Mouse (Mus musculus): ENCODE results near the gene Tut7. TPM values are rescaled to one million over a fixed set of nuclear protein-coding genes. Genes with fewer than 3 reads are reported as not detected.
A peak's percentile ranks its signal among the peaks of the same experiment; 100 is the strongest.
"Not testable (repeated sequence)": the region's sequence is repeated elsewhere in the genome, so short reads cannot be mapped to it uniquely, and the experiment has no call there.

Gene Tut7
- polyA plus RNA-seq, 1 experiment from 2014 or later = 43.1 TPM

DNA sequence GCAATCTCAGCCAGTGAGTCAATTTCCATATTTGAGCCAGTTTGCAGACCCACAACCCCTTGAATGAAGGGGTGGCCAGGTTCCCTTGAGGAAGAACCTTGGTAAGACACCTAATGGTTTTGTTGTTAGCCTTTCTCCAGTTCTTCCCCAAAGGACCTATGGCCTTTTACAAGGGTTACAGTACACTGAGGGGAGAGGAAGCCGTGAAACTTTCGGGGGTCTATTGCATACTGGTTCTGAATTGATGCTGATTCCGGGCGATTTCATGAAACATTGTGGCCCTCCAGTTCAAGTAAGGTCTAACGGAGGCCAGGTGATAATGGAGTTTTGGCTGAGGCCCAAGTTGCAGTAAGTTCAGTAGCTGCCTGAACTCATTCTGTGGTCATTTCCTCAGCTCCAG, 21.7 kb upstream of the Tut7 start:
- H3K27me3 ChIP-seq (ENCODE audit: control insufficient read depth, insufficient read depth, low read length) = no peaks in the 10 kb centered on the region
- no peaks in the 10 kb centered on the region for H3K9me3 ChIP-seq (ENCODE audit: control insufficient read depth, low read length)
- H3K9ac ChIP-seq = no peak overlapping the region
- no peaks in the 10 kb centered on the region for H3K4me1 ChIP-seq (replicated peaks; ENCODE audit: control insufficient read depth, insufficient read depth, low read length)
- H3K4me2 ChIP-seq (replicated peaks) = no peak overlapping the region
- H3K4me3 ChIP-seq (replicated peaks; ENCODE audit: low read length) = no peak overlapping the region
- ATAC-seq (ENCODE audit: low FRiP score) (no peak), DNase-seq (ENCODE audit: low spot score) (no peak)
- no peak overlapping the region for H3K27ac ChIP-seq
- WGBS = 95% methylated on average over 5 of the region's 5 CpGs
- H3K36me3 ChIP-seq (replicated peaks; ENCODE audit: control insufficient read depth, insufficient read depth) = no peaks in the 10 kb centered on the region

DNA sequence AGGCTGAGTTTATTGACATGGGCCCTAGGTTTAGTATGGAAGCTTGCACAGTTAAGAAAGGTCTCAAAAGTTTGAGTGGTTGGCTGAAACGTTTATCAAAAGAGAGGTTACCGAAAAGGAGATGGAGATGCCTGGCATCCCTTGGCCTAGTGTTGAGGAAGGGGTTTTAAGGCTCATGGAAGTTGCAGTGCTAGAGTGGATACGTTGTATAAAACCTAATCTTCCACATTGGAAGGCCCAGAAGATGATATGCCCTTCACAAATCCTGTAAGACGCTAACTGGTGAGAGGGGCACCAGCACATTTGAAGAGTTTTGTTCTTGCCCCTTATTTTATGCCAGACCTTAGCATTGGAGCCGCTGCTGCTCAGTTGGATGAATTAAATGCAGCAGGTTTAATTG, 21.0 kb upstream of the Tut7 start:
- no peak overlapping the region for H3K4me3 ChIP-seq (replicated peaks; ENCODE audit: low read length)
- DNase-seq (ENCODE audit: low spot score) = no peak
- H3K9ac ChIP-seq = no peak overlapping the region
- no peaks in the 10 kb centered on the region for H3K36me3 ChIP-seq (replicated peaks; ENCODE audit: control insufficient read depth, insufficient read depth)
- H3K27me3 ChIP-seq (ENCODE audit: control insufficient read depth, insufficient read depth, low read length) = no peaks in the 10 kb centered on the region
- no peak overlapping the region for H3K4me2 ChIP-seq (replicated peaks)
- no peaks in the 10 kb centered on the region for H3K9me3 ChIP-seq (ENCODE audit: control insufficient read depth, low read length)
- no peaks in the 10 kb centered on the region for H3K4me1 ChIP-seq (replicated peaks; ENCODE audit: control insufficient read depth, insufficient read depth, low read length)
- no peak for ATAC-seq (ENCODE audit: low FRiP score)
- WGBS = 84% methylated on average over 5 of the region's 5 CpGs
- no peak overlapping the region for H3K27ac ChIP-seq

DNA sequence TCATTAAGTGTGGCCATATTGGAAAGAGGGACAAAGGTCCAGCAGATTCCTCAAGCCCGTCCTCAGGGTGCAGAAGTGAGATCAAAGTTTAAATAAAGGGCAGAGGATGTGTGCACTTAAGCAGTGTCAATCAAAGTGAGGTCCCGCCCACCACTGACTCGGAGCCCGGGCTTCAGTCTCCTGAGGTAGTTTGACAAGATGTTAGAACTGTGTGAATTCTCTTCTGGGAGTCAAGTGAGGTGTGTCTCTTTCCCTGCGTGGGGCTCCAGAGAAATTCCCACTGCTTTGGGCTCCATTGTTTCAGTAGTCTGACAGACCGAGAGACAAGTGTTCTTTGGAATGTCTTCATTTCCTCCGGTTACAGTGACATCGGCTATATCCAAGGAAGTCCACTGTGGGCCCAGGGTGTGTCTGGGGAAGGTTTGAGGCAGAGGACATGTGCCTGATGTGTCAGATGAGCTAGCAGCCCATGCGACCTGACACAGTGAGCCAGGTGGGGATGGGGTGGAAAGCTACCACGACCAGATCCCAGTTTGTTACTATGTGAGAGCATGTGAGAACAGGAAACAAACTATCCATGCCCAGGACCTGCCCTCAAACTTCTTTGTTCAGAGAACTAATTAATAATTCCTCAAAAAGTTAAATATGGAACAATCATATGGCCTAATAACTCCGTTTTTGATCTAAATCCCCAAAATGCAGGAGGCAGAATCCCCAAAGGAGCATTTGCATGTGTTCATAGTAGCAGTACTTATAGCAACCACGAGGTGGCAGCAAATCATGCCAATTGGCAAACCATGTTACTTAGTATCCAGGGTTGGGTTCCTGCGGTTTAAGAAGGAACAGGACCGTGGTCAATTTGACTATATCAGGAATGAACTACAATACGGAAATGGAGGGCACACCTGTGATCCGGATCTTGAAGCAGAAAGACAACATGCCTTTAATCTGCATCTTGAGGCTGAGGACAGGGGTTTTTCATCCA, 19.6 kb upstream of the Tut7 start:
- Histone ChIP-seq H3K4me2 (replicated peaks) (no peak overlapping the region), H3K9ac (no peak overlapping the region), H3K36me3 (replicated peaks; ENCODE audit: control insufficient read depth, insufficient read depth) (no peaks in the 10 kb centered on the region), H3K27me3 (ENCODE audit: control insufficient read depth, insufficient read depth, low read length) (no peaks in the 10 kb centered on the region), H3K9me3 (ENCODE audit: control insufficient read depth, low read length) (no peaks in the 10 kb centered on the region), H3K27ac (no peak overlapping the region), H3K4me3 (replicated peaks; ENCODE audit: low read length) (no peak overlapping the region), H3K4me1 (replicated peaks; ENCODE audit: control insufficient read depth, insufficient read depth, low read length) (no peaks in the 10 kb centered on the region)
- peak; percentile 49; the same call in 1 of the 2 replicates for ATAC-seq (ENCODE audit: low FRiP score)
- 49% methylated on average over 16 of the region's 16 CpGs for WGBS
- peak; percentile 95 for DNase-seq (ENCODE audit: low spot score)

DNA sequence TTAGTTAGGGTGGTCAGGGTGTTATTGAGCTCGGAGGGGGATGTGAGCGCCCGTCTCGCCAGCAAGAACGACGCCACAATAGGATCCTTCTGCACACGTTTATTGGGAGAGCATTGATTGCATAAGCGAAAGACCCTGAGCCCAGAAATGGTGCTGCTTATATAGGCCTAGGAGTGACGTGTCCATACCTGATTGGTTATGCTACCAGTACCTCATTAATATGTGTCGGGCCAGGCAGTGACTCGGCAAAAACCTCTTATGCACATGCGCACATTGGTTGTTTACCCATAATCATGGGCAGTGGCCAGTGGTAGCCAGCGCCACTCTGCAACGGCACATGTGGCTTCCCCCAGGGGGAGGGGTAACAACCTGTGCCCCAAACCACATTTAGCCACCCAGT, 18.8 kb upstream of the Tut7 start:
- not testable (repeated sequence) for H3K4me3 ChIP-seq (replicated peaks; ENCODE audit: low read length); H3K4me1 ChIP-seq (replicated peaks; ENCODE audit: control insufficient read depth, insufficient read depth, low read length); H3K4me2 ChIP-seq (replicated peaks); H3K9me3 ChIP-seq (ENCODE audit: control insufficient read depth, low read length); H3K27ac ChIP-seq; H3K9ac ChIP-seq; H3K36me3 ChIP-seq (replicated peaks; ENCODE audit: control insufficient read depth, insufficient read depth); DNase-seq (ENCODE audit: low spot score); H3K27me3 ChIP-seq (ENCODE audit: control insufficient read depth, insufficient read depth, low read length)
- 94% methylated on average over 11 of the region's 14 CpGs for WGBS
- peak; percentile 25; the same call in 1 of the 2 replicates for ATAC-seq (ENCODE audit: low FRiP score)

DNA sequence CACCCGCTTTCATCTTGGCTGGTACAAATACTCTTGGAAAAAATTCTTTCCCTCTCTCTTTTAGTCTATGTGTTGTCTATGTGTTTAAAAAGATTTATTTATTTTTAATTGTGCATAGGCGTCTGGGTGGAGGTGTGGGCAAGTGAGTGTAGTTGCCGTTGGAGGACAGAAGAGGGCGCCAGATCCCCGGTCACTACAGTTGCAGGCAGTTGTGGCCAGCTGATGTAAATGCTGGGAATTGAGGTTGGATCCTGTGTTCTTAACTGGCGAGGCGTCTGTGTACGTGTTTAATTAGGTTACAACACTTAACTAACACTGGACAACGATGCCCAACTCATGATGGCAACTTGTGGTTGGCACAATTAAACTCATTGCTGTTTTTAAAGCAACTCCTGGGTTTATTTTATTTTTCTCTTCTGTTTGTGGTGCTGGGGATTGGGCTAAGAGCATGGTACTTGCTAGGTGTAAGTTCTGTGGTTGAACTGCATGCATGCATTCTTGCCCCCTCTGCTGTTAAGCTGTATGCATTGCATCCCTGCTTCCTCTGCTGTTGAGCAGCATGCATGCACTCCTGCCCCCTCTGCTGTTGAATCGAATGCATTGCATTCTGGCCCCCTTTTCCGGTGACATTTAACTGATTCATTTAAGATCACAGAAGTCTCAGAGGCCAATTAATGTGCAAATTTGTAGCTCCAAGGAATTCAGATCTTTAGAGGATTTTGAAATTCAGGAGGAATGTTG, 17.7 kb upstream of the Tut7 start:
- Histone ChIP-seq H3K4me3 (replicated peaks; ENCODE audit: low read length) (no peak overlapping the region), H3K9me3 (ENCODE audit: control insufficient read depth, low read length) (no peaks in the 10 kb centered on the region), H3K36me3 (replicated peaks; ENCODE audit: control insufficient read depth, insufficient read depth) (no peaks in the 10 kb centered on the region), H3K4me1 (replicated peaks; ENCODE audit: control insufficient read depth, insufficient read depth, low read length) (no peaks in the 10 kb centered on the region), H3K27ac (no peak overlapping the region), H3K27me3 (ENCODE audit: control insufficient read depth, insufficient read depth, low read length) (no peaks in the 10 kb centered on the region), H3K9ac (no peak overlapping the region), H3K4me2 (replicated peaks) (no peak overlapping the region)
- WGBS = 78% methylated on average over 11 of the region's 11 CpGs
- DNase-seq (ENCODE audit: low spot score) = peak; percentile 91
- ATAC-seq (ENCODE audit: low FRiP score) = 0 out of 2 replicates have a peak, but pooled peaks have one; percentile 59

DNA sequence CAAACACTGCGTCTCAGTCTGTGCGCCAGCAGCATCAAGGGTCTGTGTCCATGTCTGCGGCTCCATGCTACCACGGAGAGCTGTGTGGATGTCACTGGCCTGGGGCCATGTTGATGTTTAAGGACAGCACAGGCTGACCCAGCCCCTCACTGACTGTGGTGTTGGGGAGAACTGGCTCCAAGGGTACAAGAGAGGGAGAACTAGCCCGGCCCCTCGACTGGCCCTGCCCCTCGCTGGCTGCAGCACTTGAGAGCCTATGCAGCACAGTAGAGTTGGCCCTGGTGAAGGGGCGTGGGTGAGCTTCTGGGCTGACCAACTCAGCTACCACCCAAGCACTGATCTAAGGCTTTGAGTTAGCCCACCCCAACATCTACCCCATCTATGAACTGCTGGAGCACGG, 16.4 kb upstream of the Tut7 start:
- Histone ChIP-seq H3K36me3 (replicated peaks; ENCODE audit: control insufficient read depth, insufficient read depth) (no peaks in the 10 kb centered on the region), H3K27me3 (ENCODE audit: control insufficient read depth, insufficient read depth, low read length) (no peaks in the 10 kb centered on the region), H3K9ac (no peak overlapping the region), H3K4me1 (replicated peaks; ENCODE audit: control insufficient read depth, insufficient read depth, low read length) (no peaks in the 10 kb centered on the region), H3K4me3 (replicated peaks; ENCODE audit: low read length) (no peak overlapping the region), H3K27ac (no peak overlapping the region), H3K9me3 (ENCODE audit: control insufficient read depth, low read length) (no peaks in the 10 kb centered on the region), H3K4me2 (replicated peaks) (no peak overlapping the region)
- ATAC-seq (ENCODE audit: low FRiP score) (0 out of 2 replicates have a peak, but pooled peaks have one; percentile 15), DNase-seq (ENCODE audit: low spot score) (no peak)
- 81% methylated on average over 9 of the region's 9 CpGs for WGBS

DNA sequence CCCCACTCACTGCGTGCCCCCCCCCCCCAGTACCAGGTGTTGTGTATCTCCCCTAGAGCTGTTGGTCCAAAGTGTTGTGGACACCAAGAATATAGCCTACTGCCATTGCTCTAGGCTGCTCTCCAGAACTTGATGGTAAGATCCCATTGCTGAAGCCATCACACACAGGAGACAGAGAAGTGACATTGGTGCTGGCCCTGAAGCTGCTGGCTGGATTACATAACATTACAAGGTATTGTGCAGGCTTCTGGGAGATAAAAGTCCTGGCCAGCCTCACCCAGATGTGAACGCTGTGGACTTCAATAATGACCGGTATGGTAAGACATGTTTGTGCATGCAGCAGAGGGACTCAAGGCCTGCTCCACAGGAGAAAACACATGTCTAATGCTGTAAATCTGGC, 15.5 kb upstream of the Tut7 start:
- Histone ChIP-seq H3K4me3 (replicated peaks; ENCODE audit: low read length) (no peak overlapping the region), H3K27me3 (ENCODE audit: control insufficient read depth, insufficient read depth, low read length) (no peaks in the 10 kb centered on the region), H3K9ac (no peak overlapping the region), H3K36me3 (replicated peaks; ENCODE audit: control insufficient read depth, insufficient read depth) (no peaks in the 10 kb centered on the region), H3K27ac (no peak overlapping the region), H3K4me1 (replicated peaks; ENCODE audit: control insufficient read depth, insufficient read depth, low read length) (no peaks in the 10 kb centered on the region), H3K4me2 (replicated peaks) (no peak overlapping the region), H3K9me3 (ENCODE audit: control insufficient read depth, low read length) (no peaks in the 10 kb centered on the region)
- no peak for ATAC-seq (ENCODE audit: low FRiP score)
- no peak for DNase-seq (ENCODE audit: low spot score)
- WGBS = 93% methylated on average over 3 of the region's 3 CpGs

DNA sequence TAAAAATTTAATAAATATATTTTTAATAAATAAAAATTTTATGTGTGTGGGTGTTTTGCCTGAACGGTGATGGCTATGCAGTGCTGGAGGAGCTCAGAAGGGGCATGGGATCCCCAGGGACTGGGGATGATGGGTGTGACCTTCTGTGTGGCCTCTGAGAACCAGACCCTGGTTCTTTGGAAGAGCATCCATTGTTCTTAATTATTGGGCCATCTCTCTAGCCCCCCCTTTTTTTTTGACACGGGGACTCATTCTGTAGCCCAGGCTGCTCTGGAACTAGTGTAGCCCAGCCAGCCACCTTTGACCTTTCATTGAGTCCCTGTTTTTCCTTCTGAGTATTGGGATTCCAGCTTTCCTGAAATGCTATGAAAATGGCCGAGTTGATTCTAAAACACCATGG, 13.9 kb upstream of the Tut7 start:
- no peaks in the 10 kb centered on the region for H3K27me3 ChIP-seq (ENCODE audit: control insufficient read depth, insufficient read depth, low read length)
- no peak overlapping the region for H3K27ac ChIP-seq
- ATAC-seq (ENCODE audit: low FRiP score) = no peak
- no peak overlapping the region for H3K9ac ChIP-seq
- no peak overlapping the region for H3K4me3 ChIP-seq (replicated peaks; ENCODE audit: low read length)
- H3K36me3 ChIP-seq (replicated peaks; ENCODE audit: control insufficient read depth, insufficient read depth) = no peaks in the 10 kb centered on the region
- H3K9me3 ChIP-seq (ENCODE audit: control insufficient read depth, low read length) = no peaks in the 10 kb centered on the region
- DNase-seq (ENCODE audit: low spot score) = no peak
- no peaks in the 10 kb centered on the region for H3K4me1 ChIP-seq (replicated peaks; ENCODE audit: control insufficient read depth, insufficient read depth, low read length)
- WGBS = 36% methylated on average over 3 of the region's 3 CpGs
- no peak overlapping the region for H3K4me2 ChIP-seq (replicated peaks)

DNA sequence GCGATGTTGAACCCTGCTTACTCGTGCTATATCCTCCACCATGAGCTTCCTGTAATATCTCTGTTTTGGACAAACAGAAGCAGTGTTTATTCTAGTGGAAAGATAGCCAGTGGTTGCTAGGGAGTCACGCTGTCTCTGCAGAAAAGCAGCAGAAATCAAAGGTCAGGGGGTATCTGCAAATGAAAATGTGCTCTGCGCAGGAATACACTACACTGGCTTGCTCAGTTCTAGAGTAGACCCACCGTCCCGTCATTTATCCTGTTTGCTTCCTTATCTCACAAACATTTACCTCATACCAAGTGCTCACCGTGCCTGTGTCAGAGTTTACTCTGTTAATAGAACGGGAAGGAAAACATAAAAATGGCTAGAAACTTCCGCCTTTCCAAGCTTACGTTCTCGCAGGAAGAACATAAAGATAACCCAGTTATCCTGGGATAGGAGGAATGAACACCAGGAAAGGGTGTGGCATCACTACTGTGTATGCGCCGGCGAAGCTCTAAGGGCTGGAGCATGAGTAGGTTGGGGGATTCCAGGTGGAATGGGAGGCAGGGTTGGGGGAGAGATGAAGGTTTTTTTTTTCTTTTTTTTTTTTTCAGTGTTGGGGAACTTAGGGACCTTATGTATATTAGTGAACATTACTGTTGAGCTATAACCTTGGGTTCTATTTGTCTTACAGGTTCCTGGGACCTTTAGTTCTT, 13.3 kb upstream of the Tut7 start:
- DNase-seq (ENCODE audit: low spot score) (no peak), ATAC-seq (ENCODE audit: low FRiP score) (no peak)
- Histone ChIP-seq H3K4me2 (replicated peaks) (no peak overlapping the region), H3K36me3 (replicated peaks; ENCODE audit: control insufficient read depth, insufficient read depth) (no peaks in the 10 kb centered on the region), H3K9me3 (ENCODE audit: control insufficient read depth, low read length) (no peaks in the 10 kb centered on the region), H3K4me3 (replicated peaks; ENCODE audit: low read length) (no peak overlapping the region), H3K4me1 (replicated peaks; ENCODE audit: control insufficient read depth, insufficient read depth, low read length) (no peaks in the 10 kb centered on the region), H3K27ac (no peak overlapping the region), H3K27me3 (ENCODE audit: control insufficient read depth, insufficient read depth, low read length) (no peaks in the 10 kb centered on the region), H3K9ac (no peak overlapping the region)
- 81% methylated on average over 14 of the region's 14 CpGs for WGBS

Data from hindbrain, embryonic 14.5 days (tissue).